Mouse (Mus musculus) lung, adult 18-20 months (tissue): Measurements from ENCODE around the gene Manba.

Source experiments
- DNase-seq, 2 experiments: peaks; one replicate each; pipeline ENCODE4 v3.0.0; 2022; ENCODE audit warnings: mixed read lengths in 2 of 2

Gene Manba

GRCm38 (mm10) chr3:135585482-135585881, 100.1 kb downstream of the Manba start:
- no peak for DNase-seq

GRCm38 (mm10) chr3:135586060-135586459, 100.6 kb downstream of the Manba start:
- DNase-seq, result no peak

- DNase-seq, result peak in 1 of 2 experiments; percentile 45
Measured at GRCm38 (mm10) chr3:135586471-135586880, 101.1 kb downstream of the Manba start.

- DNase-seq, result no peak
Measured at GRCm38 (mm10) chr3:135590471-135590870, 105.1 kb downstream of the Manba start.

GRCm38 (mm10) chr3:135591376-135591775, 106.0 kb downstream of the Manba start:
- DNase-seq, result no peak

GRCm38 (mm10) chr3:135592011-135592410, 106.6 kb downstream of the Manba start:
- no peak for DNase-seq

GRCm38 (mm10) chr3:135594238-135594917, 109.0 kb downstream of the Manba start:
- peak; percentile 38 to 53 for DNase-seq

GRCm38 (mm10) chr3:135597014-135597413, 111.6 kb downstream of the Manba start:
- peak in 1 of 2 experiments; percentile 55 for DNase-seq

GRCm38 (mm10) chr3:135598355-135598754, 112.9 kb downstream of the Manba start:
- DNase-seq, result no peak

GRCm38 (mm10) chr3:135602731-135603130, 117.3 kb downstream of the Manba start:
- no peak for DNase-seq

- no peak for DNase-seq
Measured at GRCm38 (mm10) chr3:135604626-135605417, 119.4 kb downstream of the Manba start.

GRCm38 (mm10) chr3:135605474-135605873, 120.1 kb downstream of the Manba start:
- no peak for DNase-seq

- no peak for DNase-seq
Measured at GRCm38 (mm10) chr3:135606592-135606991, 121.2 kb downstream of the Manba start.

GRCm38 (mm10) chr3:135607021-135607420, 121.6 kb downstream of the Manba start:
- no peak for DNase-seq

GRCm38 (mm10) chr3:135607660-135608473, 122.5 kb downstream of the Manba start:
- DNase-seq, result peak; percentile 39 to 44

- no peak for DNase-seq
Measured at GRCm38 (mm10) chr3:135610221-135610620, 124.8 kb downstream of the Manba start.

- no peak for DNase-seq
Measured at GRCm38 (mm10) chr3:135614376-135614775, 129.0 kb downstream of the Manba start.

- DNase-seq, result no peak
Measured at GRCm38 (mm10) chr3:135616730-135617129, 131.3 kb downstream of the Manba start.
